Mouse (Mus musculus): ENCODE measurements around the gene Skap1. TPM values are rescaled to one million over a fixed set of nuclear protein-coding genes. Genes with fewer than 3 reads are reported as not detected.

Skap1 gene
- polyA plus RNA-seq, 1 experiment from 2014 or later: 7.4 TPM

DNA sequence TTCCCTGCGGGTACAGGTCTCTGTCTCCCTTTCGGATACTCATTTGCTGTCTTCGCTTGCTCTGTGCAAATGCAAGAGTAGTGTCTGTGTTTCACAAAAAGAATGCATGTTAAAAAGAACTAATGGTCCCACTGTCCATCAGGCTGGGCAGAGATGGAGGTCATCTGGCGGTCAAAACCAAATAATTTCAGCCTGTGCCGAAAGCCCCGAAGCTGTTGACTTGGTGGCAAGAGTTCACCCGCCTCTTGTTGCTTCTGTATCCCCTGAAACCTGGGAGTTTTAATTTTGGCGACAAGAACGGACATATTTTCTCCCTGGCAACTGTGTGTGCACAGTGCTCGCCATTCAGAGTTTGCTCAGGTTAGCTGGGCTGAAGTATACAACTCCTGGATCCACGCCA, 156.3 kb downstream of the Skap1 start:
- H3K27me3 ChIP-seq (replicated peaks; ENCODE audit: control insufficient read depth, insufficient read depth, low read length): no peaks in the 10 kb centered on the region
- H3K27ac ChIP-seq (ENCODE audit: low read depth, low read length): peak overlapping the region; percentile 72
- no peak for ATAC-seq
- H3K36me3 ChIP-seq (ENCODE audit: control insufficient read depth, insufficient read depth, low read length): no peaks in the 10 kb centered on the region
- H3K9me3 ChIP-seq (ENCODE audit: control insufficient read depth, low read length): no peaks in the 10 kb centered on the region
- no peak overlapping the region for H3K4me3 ChIP-seq (ENCODE audit: low read length)
- H3K4me1 ChIP-seq (ENCODE audit: control insufficient read depth, insufficient read depth, low read depth, low read length): peaks cover 6% of the 10 kb centered on the region
- peak overlapping the region; percentile 34 for H3K4me2 ChIP-seq (ENCODE audit: low read length)
- peak overlapping the region; percentile 9; the same call in 1 of the 2 replicates for H3K9ac ChIP-seq (ENCODE audit: low read depth, low read length)
- 39% methylated on average over 11 of the region's 11 CpGs for WGBS

DNA sequence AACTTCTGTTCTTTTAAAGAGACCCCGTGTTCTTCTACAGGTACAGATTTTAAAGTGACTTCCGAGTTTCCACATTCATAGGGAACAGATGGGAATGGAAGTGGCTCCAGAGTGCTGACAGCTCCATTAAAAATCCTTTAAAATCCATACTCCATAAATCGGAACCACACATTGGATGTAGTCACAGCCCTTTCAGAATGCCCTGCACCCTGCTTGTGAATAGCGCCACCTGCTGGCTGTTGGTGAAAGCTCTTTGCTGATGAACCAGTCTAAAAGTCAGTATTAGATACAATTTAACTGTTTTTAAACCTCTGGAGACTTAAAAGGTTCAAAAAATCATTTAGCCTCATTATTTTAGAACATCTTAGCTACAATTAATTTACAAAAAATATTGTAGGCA, 156.8 kb downstream of the Skap1 start:
- H3K4me1 ChIP-seq (ENCODE audit: control insufficient read depth, insufficient read depth, low read depth, low read length): peaks cover 6% of the 10 kb centered on the region
- WGBS: 18% methylated on average over 4 of the region's 4 CpGs
- H3K36me3 ChIP-seq (ENCODE audit: control insufficient read depth, insufficient read depth, low read length): no peaks in the 10 kb centered on the region
- no peak for ATAC-seq
- no peak overlapping the region for H3K9ac ChIP-seq (ENCODE audit: low read depth, low read length)
- H3K9me3 ChIP-seq (ENCODE audit: control insufficient read depth, low read length): no peaks in the 10 kb centered on the region
- H3K27me3 ChIP-seq (replicated peaks; ENCODE audit: control insufficient read depth, insufficient read depth, low read length): no peaks in the 10 kb centered on the region
- H3K4me3 ChIP-seq (ENCODE audit: low read length): no peak overlapping the region
- no peak overlapping the region; the same call in 1 of the 2 replicates for H3K27ac ChIP-seq (ENCODE audit: low read depth, low read length)
- H3K4me2 ChIP-seq (ENCODE audit: low read length): peak overlapping the region; percentile 34

- Histone ChIP-seq H3K9ac (ENCODE audit: low read depth, low read length) (no peak overlapping the region), H3K4me1 (ENCODE audit: control insufficient read depth, insufficient read depth, low read depth, low read length) (peaks cover 6% of the 10 kb centered on the region), H3K36me3 (ENCODE audit: control insufficient read depth, insufficient read depth, low read length) (no peaks in the 10 kb centered on the region), H3K27ac (ENCODE audit: low read depth, low read length) (no peak overlapping the region), H3K4me2 (ENCODE audit: low read length) (no peak overlapping the region), H3K27me3 (replicated peaks; ENCODE audit: control insufficient read depth, insufficient read depth, low read length) (no peaks in the 10 kb centered on the region), H3K9me3 (ENCODE audit: control insufficient read depth, low read length) (no peaks in the 10 kb centered on the region), H3K4me3 (ENCODE audit: low read length) (no peak overlapping the region)
- ATAC-seq: no peak
- WGBS: 11% methylated on average over 9 of the region's 9 CpGs
Observed at GRCm38 (mm10) chr11:96622782-96623181, 158.4 kb downstream of the Skap1 start.

DNA sequence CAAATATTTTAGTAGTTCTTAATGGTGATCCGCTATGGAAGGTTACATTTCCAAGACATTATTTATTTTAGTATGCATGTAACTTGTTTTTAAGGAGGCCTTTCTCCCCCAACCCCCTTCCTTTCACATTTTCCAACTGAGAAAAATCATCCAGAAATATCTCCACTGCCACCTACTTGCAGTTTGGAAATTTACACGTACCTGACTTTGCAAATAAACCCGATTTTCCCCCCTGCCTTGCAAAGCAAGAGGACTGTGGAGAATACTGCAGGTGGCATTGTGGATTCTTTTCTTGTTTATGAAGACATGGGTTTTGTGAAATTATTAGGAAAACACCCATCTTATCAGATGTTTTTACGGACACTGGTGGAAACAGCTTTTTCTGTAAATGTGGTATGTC, 160.0 kb downstream of the Skap1 start:
- no peak overlapping the region for H3K4me2 ChIP-seq (ENCODE audit: low read length)
- 47% methylated on average over 4 of the region's 4 CpGs for WGBS
- no peaks in the 10 kb centered on the region for H3K27me3 ChIP-seq (replicated peaks; ENCODE audit: control insufficient read depth, insufficient read depth, low read length)
- peaks cover 6% of the 10 kb centered on the region for H3K4me1 ChIP-seq (ENCODE audit: control insufficient read depth, insufficient read depth, low read depth, low read length)
- no peak overlapping the region for H3K27ac ChIP-seq (ENCODE audit: low read depth, low read length)
- H3K4me3 ChIP-seq (ENCODE audit: low read length): no peak overlapping the region
- H3K9ac ChIP-seq (ENCODE audit: low read depth, low read length): no peak overlapping the region
- H3K36me3 ChIP-seq (ENCODE audit: control insufficient read depth, insufficient read depth, low read length): no peaks in the 10 kb centered on the region
- no peaks in the 10 kb centered on the region for H3K9me3 ChIP-seq (ENCODE audit: control insufficient read depth, low read length)
- ATAC-seq: no peak

- H3K27ac ChIP-seq (ENCODE audit: low read depth, low read length): no peak overlapping the region
- WGBS: 45% methylated on average over 9 of the region's 9 CpGs
- H3K4me1 ChIP-seq (ENCODE audit: control insufficient read depth, insufficient read depth, low read depth, low read length): no peaks in the 10 kb centered on the region
- no peak overlapping the region for H3K4me3 ChIP-seq (ENCODE audit: low read length)
- peak; percentile 45; the same call in 1 of the 2 replicates for ATAC-seq
- no peaks in the 10 kb centered on the region for H3K27me3 ChIP-seq (replicated peaks; ENCODE audit: control insufficient read depth, insufficient read depth, low read length)
- no peak overlapping the region for H3K9ac ChIP-seq (ENCODE audit: low read depth, low read length)
- H3K36me3 ChIP-seq (ENCODE audit: control insufficient read depth, insufficient read depth, low read length): no peaks in the 10 kb centered on the region
- H3K9me3 ChIP-seq (ENCODE audit: control insufficient read depth, low read length): no peaks in the 10 kb centered on the region
- H3K4me2 ChIP-seq (ENCODE audit: low read length): peak overlapping the region; percentile 20
Observed at GRCm38 (mm10) chr11:96629775-96630174, 165.4 kb downstream of the Skap1 start.

GRCm38 (mm10) chr11:96631521-96631920, 167.1 kb downstream of the Skap1 start:
- Histone ChIP-seq H3K9ac (ENCODE audit: low read depth, low read length) (no peak overlapping the region), H3K36me3 (ENCODE audit: control insufficient read depth, insufficient read depth, low read length) (no peaks in the 10 kb centered on the region), H3K27ac (ENCODE audit: low read depth, low read length) (no peak overlapping the region), H3K4me2 (ENCODE audit: low read length) (no peak overlapping the region), H3K27me3 (replicated peaks; ENCODE audit: control insufficient read depth, insufficient read depth, low read length) (no peaks in the 10 kb centered on the region), H3K4me1 (ENCODE audit: control insufficient read depth, insufficient read depth, low read depth, low read length) (no peaks in the 10 kb centered on the region), H3K9me3 (ENCODE audit: control insufficient read depth, low read length) (no peaks in the 10 kb centered on the region), H3K4me3 (ENCODE audit: low read length) (no peak overlapping the region)
- 75% methylated on average over 3 of the region's 3 CpGs for WGBS
- ATAC-seq: no peak

DNA sequence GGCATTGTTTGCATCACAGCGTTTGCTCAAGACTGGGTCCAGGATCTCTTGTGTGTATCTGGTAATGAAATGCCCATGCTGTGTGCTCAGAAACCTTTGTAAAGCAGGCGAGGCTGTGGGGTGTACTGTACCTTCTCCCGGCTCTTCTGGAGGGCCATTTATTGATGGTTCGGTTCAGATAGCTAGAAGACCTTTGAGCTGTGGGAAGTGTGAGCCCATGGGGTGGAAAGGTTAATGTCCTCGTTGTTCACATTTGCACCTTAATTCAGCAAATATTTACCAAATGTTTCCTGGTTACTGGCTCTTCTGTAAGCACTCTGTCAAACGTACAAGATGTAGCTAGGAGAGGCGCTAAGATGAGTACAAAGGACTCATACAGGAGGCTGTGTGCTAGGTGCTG, 173.5 kb downstream of the Skap1 start:
- no peak for ATAC-seq
- Histone ChIP-seq H3K36me3 (ENCODE audit: control insufficient read depth, insufficient read depth, low read length) (no peaks in the 10 kb centered on the region), H3K27me3 (replicated peaks; ENCODE audit: control insufficient read depth, insufficient read depth, low read length) (no peaks in the 10 kb centered on the region)

DNA sequence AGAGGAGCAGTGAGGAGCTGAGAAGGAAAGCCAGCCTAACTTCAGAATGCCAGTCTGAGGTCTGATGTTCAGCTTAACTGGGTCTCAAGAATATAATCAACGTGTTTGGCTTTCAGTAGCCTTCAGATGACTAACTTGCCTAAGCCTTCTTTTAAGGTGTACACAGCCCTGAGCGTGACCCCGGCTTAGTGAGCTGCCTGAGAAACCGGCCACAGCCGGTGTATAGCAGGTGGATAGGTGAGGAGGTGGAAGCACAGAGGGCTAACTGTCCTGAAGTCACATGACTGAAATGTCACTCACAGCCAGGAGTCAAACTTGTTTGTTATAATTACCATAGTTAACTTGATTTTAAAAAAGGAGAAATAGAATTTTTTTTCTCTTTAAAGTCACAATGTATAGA, 175.4 kb downstream of the Skap1 start:
- no peaks in the 10 kb centered on the region for H3K9me3 ChIP-seq (ENCODE audit: control insufficient read depth, low read length)
- H3K4me1 ChIP-seq (ENCODE audit: control insufficient read depth, insufficient read depth, low read depth, low read length): no peaks in the 10 kb centered on the region
- WGBS: 79% methylated on average over 5 of the region's 5 CpGs
- H3K4me2 ChIP-seq (ENCODE audit: low read length): no peak overlapping the region
- H3K27ac ChIP-seq (ENCODE audit: low read depth, low read length): no peak overlapping the region
- no peak overlapping the region for H3K4me3 ChIP-seq (ENCODE audit: low read length)
- ATAC-seq: no peak
- H3K9ac ChIP-seq (ENCODE audit: low read depth, low read length): no peak overlapping the region
- H3K27me3 ChIP-seq (replicated peaks; ENCODE audit: control insufficient read depth, insufficient read depth, low read length): no peaks in the 10 kb centered on the region
- H3K36me3 ChIP-seq (ENCODE audit: control insufficient read depth, insufficient read depth, low read length): no peaks in the 10 kb centered on the region

More for the DNA sequence above, 173.5 kb downstream of the Skap1 start:
- no peaks in the 10 kb centered on the region for H3K4me1 ChIP-seq (ENCODE audit: control insufficient read depth, insufficient read depth, low read depth, low read length)
- H3K9me3 ChIP-seq (ENCODE audit: control insufficient read depth, low read length): no peaks in the 10 kb centered on the region
- no peak overlapping the region for H3K4me2 ChIP-seq (ENCODE audit: low read length)
- WGBS: 79% methylated on average over 7 of the region's 7 CpGs
- no peak overlapping the region for H3K9ac ChIP-seq (ENCODE audit: low read depth, low read length)
- H3K27ac ChIP-seq (ENCODE audit: low read depth, low read length): no peak overlapping the region
- no peak overlapping the region for H3K4me3 ChIP-seq (ENCODE audit: low read length)

DNA sequence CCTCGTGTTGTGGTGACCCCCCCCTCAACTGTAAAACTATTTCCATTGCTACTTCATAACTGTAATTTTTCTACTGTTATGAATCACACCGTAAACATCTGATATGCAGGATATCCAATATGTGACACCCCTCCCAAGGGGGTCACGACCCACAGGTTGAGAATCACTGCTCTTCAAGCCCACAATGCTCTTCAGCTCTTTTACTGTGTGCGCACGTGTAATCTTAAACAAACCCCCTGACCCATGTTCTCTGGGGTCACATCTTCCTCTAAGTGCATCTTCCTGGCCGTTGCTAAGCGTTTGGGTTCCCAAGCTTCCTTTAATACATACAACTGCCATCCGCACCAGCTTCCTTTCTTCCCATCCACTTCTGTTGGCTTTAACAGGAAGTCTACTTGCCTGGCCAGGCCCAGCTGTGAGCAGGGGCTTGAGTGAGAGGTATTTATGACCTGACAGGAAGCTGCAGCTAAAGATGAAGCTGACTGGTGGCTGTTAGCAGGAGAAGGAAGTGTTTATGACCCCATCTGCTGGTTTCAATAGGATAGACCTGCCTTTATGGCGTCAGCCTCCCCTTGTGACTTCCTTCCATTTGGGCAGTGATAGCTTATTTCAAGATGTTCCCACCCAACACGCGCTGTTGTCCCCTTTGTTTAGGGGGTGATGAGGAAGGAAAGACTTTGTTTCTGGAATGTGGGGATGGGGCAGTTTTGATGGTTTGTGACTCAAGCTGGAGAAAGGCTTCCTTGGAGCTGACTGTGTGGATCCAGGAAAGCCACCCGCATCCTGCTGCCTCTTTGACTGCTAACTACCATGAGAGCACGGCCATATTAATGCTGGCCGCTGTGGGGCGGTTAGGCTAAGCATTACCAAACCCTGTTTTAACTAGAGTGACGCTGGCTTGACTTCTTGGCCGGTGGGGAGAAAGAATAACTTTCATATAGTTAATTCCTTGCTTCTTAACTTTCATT, 178.1 kb downstream of the Skap1 start:
- ATAC-seq: no peak
- no peaks in the 10 kb centered on the region for H3K27me3 ChIP-seq (replicated peaks; ENCODE audit: control insufficient read depth, insufficient read depth, low read length)
- WGBS: 68% methylated on average over 17 of the region's 17 CpGs
- H3K9me3 ChIP-seq (ENCODE audit: control insufficient read depth, low read length): no peaks in the 10 kb centered on the region
- H3K4me3 ChIP-seq (ENCODE audit: low read length): no peak overlapping the region
- H3K4me1 ChIP-seq (ENCODE audit: control insufficient read depth, insufficient read depth, low read depth, low read length): peaks cover 7% of the 10 kb centered on the region
- no peak overlapping the region for H3K4me2 ChIP-seq (ENCODE audit: low read length)
- no peaks in the 10 kb centered on the region for H3K36me3 ChIP-seq (ENCODE audit: control insufficient read depth, insufficient read depth, low read length)
- H3K27ac ChIP-seq (ENCODE audit: low read depth, low read length): no peak overlapping the region
- no peak overlapping the region for H3K9ac ChIP-seq (ENCODE audit: low read depth, low read length)
